Mouse (Mus musculus) embryo, embryonic 9.5 days (tissue): ENCODE results near the gene Trpv4.

Source experiments
- DNase-seq: peaks from one replicate; pipeline ENCODE4 v3.0.0-alpha.2; 2017; ENCODE audit errors: extremely low spot score

Trpv4 gene

GRCm38 (mm10) chr5:114667228-114667856 is 9.1 kb upstream of the Trpv4 start:
- DNase-seq: peak; percentile 99

GRCm38 (mm10) chr5:114666659-114667058 is 8.4 kb upstream of the Trpv4 start:
- no peak for DNase-seq

DNA sequence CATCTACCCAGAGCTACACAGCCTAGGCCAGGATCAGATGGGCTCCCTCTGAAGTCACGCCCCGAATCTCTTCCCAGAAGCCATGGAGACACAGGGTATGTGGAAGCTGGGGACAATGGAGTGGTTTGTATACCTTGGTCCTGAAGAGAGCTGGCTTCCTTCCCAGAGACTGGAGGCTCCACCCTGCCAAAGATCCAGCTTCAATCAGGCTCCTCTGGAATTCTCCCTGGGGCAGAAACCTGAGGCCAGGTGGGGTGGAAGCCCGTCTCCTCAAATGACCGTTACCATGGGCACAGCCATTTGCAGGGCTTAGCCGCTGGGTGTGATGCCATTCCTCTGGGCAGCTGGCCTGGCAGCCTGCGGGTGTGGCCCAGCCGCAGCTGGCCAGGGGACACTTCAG is 6.5 kb upstream of the Trpv4 start:
- DNase-seq: no peak

DNA sequence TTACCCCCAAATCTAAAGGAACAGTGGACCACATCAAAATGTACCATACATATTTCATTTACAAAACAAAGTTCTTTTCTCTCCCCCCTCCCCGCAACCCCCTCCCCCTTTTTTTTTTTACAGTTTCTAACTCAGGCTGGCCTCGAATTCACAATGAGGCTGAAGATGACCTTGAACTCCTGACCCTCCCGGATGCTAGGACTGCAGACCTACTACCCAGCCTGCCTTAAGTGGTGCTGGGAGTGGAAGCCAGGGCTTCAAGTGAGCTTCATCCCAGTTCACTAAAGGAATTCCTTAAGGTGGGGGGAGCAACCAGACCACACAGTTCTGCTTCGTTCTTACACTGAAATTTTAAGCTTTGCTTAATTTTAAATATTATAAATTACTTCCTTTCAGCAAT is 5.9 kb upstream of the Trpv4 start:
- no peak for DNase-seq

GRCm38 (mm10) chr5:114661029-114661428 is 2.8 kb upstream of the Trpv4 start:
- no peak for DNase-seq

GRCm38 (mm10) chr5:114657426-114657825 is 795 bp downstream of the Trpv4 start:
- DNase-seq: no peak

DNA sequence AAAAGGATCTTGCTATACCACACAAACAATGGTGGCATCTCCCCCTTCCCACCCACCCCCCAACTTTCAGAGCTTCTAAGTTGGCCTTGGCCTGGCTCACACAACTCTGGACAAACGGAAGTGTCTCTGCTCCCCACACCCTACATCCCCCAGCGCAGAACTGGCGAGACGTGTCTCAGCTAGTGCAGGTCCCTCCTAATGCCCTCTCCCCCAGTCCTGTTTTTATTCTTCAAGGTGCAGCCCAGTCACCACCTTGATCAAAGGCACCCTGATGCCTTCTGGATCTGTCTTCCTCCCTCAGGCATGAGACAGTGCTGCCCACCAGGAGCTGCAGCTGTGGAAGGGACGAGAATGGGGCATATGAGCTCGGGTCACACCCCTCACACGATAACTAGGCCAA is 1.9 kb downstream of the Trpv4 start:
- no peak for DNase-seq

DNA sequence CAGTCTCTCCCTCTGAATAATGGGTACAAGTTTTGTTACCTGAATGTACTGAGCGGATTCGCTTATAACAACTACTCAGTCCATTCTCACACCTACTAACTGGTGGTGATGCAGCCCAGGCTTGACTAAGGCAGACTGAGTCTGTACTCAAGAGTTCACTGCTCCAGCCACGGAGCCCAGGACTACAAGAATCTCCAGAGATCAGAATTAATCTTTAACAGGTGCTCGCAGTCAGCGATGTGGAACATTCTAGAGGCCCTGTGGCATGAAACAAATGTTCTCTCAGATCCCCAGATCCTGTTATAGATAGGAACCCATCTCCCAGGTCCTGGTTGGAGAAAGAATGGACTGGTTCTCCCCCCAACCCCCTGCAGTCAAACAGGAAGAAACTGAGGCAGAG is 2.5 kb downstream of the Trpv4 start:
- no peak for DNase-seq

DNA sequence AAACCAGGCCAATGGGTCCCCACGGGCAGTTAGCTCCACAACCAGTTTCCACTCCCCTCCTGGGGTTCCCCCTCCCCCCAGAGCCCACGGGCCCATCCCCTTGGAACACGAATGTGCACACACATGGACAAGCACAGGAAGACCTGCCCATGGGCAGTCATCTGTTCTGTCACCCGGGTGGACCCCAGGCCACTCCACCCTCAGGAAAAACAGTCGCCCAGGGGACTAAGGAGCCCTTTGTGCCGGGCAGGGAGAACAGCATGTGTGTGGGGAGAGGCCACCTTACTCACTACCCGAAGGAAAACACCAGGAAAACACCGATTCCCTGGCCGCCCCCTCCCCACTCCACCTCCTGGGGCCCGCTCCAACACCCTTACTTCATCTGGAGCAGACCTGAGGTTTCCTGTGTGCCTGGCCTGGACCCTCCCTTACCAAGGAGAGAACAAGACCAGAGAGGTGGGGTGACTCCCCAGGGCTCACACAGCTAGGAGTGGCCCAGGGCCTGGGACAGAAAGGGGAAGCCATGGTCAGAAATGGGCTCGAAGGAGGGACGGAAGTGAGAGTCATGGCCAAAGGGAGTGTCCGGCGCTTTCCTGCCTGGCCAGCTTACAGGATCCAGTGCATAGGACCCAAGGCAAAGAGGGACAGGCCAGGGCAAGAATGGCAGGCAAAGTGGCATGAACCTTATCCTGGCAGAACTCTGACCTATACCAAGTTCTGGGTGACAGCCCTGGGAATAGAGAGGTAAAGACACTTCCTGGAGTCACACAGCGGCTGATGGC is 4.4 kb downstream of the Trpv4 start:
- DNase-seq: no peak

DNA sequence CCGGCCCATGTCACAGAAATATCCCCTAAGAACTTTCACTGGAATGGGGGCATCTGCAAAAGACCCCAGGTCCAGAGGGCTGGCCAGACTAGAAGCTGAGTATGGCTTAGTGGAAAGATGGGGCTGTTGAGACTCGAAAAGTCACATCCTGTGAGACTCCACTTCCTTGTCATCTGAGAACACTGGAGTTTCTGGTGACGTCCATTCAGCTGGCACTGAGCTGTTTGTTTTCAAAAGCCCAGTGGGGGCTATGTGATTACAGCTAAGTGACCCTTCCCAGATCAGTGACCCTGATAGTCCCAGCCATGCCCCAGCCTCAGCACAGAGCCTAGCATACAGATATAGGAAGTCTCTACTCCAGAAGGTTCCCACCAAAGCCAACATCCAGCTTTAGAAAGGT is 6.8 kb downstream of the Trpv4 start:
- peak; percentile 38 for DNase-seq

DNA sequence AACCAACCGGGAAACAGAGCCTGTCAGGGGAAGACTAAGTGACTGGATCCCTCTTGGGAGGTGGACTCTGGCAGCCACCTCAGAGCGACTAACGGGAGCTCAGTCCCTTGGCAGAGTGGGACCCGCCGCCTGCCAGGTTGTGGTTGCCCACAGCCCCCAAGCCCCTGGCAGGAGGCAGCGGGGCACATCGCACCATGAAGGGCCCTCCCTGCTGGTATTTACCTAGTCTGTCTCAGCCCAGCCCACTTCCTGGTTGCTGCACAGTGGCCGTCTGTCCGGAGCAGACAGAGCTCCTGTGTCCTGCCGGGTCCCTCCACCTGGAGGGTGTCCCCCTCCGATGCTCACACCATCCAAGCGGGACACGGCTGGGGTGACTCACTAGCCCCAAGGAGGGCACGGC is 7.2 kb downstream of the Trpv4 start:
- DNase-seq: no peak

- no peak for DNase-seq
Observed at GRCm38 (mm10) chr5:114648728-114649311, 9.4 kb downstream of the Trpv4 start.

GRCm38 (mm10) chr5:114647211-114647974 is 10.8 kb downstream of the Trpv4 start:
- DNase-seq: peak; percentile 71

DNA sequence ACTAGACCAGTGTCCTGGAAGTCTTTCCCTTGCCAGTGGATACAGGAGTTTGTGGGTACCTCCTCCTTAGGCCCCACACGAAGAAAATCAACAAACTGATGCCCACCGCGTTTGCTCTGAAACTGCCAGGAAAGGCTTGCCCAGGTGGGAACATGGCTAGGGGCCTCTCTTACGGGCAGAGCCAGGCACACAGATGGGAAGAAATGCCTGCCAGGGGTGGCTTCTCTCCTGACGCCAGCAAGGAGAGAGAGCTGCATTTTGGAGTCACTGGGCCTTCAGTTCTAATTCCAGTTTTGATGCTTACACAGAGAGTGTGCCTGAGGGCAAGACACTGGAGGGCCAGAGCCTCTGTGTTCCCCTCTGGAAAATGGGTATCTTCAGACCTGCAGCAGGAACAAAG is 12.3 kb downstream of the Trpv4 start:
- DNase-seq: no peak

GRCm38 (mm10) chr5:114644918-114645317 is 13.3 kb downstream of the Trpv4 start:
- no peak for DNase-seq

DNA sequence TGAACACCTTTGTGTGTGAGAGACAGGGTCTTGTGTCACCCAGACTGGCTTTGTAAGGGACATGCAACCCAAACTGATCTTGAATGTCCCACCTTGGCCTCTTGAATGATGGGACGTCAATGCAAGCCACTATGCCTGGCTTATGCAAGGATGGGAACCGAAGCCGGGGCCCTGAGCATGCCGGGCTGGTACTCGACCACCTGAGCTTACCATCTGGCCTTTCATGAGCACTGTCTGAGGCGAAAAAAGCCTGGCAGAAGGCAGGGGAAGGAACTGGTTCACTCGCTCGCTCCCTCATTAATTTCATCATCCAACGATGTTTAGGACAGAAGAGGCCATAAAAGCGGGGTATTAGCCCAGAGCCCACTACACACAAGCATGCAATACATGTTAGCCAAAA is 17.4 kb downstream of the Trpv4 start:
- no peak for DNase-seq

GRCm38 (mm10) chr5:114639645-114639957 is 18.6 kb downstream of the Trpv4 start:
- no peak for DNase-seq

GRCm38 (mm10) chr5:114638769-114639644 is 19.2 kb downstream of the Trpv4 start:
- peak; percentile 87 for DNase-seq

- DNase-seq: no peak
Observed at GRCm38 (mm10) chr5:114636091-114636490, 22.1 kb downstream of the Trpv4 start.

DNA sequence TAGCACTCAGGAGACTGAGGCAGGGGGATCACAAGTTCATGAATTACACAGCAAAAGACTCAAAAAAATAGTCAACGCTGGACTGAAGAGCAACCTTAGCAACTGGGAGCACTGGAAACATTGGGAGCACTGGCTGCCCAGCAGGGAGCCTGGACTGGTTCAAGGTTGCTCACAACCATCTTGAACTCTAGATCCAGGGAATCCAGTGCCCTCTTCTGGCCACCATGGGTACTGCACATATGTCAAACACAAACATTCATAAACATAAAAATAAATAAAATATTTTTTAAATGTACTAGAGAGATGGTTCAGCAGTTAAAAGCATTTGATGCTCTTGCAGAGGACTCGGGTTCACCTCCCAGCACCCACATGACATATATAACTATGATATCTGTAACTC is 26.9 kb downstream of the Trpv4 start:
- no peak for DNase-seq

DNA sequence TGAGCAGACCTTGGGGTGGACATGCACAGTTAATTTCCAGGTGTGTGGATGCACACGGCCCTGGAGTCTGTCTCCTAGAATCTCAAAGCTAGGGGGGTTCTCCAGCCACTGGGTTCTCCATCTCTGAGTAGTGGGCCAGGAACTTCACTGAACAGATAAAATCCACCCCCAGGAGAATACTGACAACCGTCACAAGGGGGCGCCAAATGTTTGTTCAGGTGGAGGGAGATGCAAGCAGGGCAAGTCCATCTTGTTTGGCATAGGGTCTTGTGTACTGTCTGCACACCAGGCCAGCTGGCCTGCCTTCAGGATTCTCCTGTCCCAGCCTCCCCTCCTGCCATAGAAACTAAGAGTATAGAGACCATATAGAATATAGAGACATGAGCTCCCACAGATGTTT is 32.6 kb downstream of the Trpv4 start:
- peak; percentile 79 for DNase-seq

DNA sequence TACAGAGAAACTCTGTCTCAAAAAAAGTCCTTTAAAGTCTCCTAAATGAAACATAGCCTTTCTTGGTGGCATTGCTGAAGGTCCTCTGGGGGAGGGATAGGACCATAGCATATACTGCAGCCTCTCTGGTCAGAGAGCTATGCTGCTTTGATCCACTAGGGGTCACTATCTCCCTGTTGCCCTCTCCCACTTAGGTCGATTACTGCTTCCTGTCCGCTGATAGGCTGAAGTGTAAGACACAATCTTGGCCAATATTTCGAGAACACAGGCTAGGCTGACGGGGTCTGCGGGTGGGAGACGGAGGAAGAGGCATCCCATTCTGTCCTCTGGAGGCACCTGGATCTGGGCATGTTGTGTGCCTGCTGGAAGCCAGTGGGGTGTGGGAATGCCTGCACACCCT is 37.9 kb downstream of the Trpv4 start:
- no peak for DNase-seq
